Mouse (Mus musculus) lung, embryonic 15.5 days (tissue): ENCODE measurements at regions not wholly inside any gene's neighbourhood (a gene's known extent, or its start where the extent isn't known, plus 50 kb on each side); places are given as distances from the start of the nearest gene placed in this dataset.

ENCODE experiments used
- ATAC-seq: fragments of 200-750 bp; cut with Nextera tagmentation; 2 replicates; pipeline ENCODE4 v1.8.0; 2017; ENCODE audit warnings: moderate number of reproducible peaks, borderline replicate concordance; ENCODE audit not compliant: low FRiP score, low TSS enrichment; ENCODE audit errors: extremely low read depth
- H3K27ac ChIP-seq: fragments of 300-500 bp; sonication (generic); 2 replicates; pipeline ENCODE4 v1.5.1; 2015; ENCODE audit warnings: moderate library complexity, mild to moderate bottlenecking, inconsistent platforms
- H3K27me3 ChIP-seq: fragments of 300-500 bp; sonication (generic); 2 replicates; pipeline ENCODE4 v1.6.1; 2015; ENCODE audit warnings: inconsistent platforms
- H3K36me3 ChIP-seq: fragments of 300-500 bp; sonication (generic); 2 replicates; pipeline ENCODE4 v1.6.1; 2015; ENCODE audit warnings: inconsistent platforms
- H3K4me1 ChIP-seq: fragments of 300-500 bp; sonication (generic); 2 replicates; pipeline ENCODE4 v1.6.1; 2015; ENCODE audit warnings: inconsistent platforms
- H3K4me2 ChIP-seq: fragments of 300-500 bp; sonication (generic); 2 replicates; pipeline ENCODE4 v1.6.1; 2015; ENCODE audit warnings: inconsistent platforms, mild to moderate bottlenecking, moderate library complexity
- H3K4me3 ChIP-seq: fragments of 300-500 bp; sonication (generic); 2 replicates; pipeline ENCODE4 v1.5.1; 2015; ENCODE audit warnings: mild to moderate bottlenecking, inconsistent platforms
- H3K9ac ChIP-seq: fragments of 300-500 bp; sonication (generic); 2 replicates; pipeline ENCODE4 v1.6.1; 2015; ENCODE audit warnings: inconsistent platforms
- H3K9me3 ChIP-seq: fragments of 300-500 bp; sonication (generic); 2 replicates; pipeline ENCODE4 v1.6.1; 2016; ENCODE audit warnings: inconsistent platforms
- WGBS: fragments of 180-500 bp; shearing (Covaris S2); methylation state at CpG from one replicate; pipeline ENCODE4 v1.1.7; 2015; 5-methylcytosine and 5-hydroxymethylcytosine counted together

DNA sequence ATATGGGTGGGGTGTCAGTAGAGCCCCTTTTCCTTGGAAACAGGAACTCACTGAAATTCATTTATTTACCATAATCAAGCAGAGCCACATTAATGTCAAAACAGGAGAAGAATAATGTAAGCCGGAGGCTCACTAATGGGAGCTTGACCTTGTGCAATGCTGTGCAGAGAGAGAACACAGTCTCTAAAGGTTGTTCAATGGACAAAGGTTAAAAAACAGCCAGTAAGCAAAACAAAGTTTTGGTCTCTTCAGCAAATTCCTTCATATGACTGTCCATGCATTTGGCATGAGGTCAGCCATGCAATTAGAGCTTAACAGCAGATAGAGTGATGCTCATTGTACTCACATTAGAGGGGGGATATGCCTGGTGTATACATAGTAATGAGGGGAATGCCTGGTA, 113.1 kb downstream of the Tsen15 start:
- Histone ChIP-seq H3K36me3 (no peaks in the 10 kb centered on the region), H3K27me3 (no peaks in the 10 kb centered on the region), H3K9ac (no peak overlapping the region), H3K4me2 (no peak overlapping the region), H3K4me3 (no peak overlapping the region), H3K9me3 (no peaks in the 10 kb centered on the region), H3K4me1 (no peaks in the 10 kb centered on the region), H3K27ac (no peak overlapping the region)
- WGBS, result 56% methylated on average over 1 of the region's 1 CpGs
- ATAC-seq, result no peak

DNA sequence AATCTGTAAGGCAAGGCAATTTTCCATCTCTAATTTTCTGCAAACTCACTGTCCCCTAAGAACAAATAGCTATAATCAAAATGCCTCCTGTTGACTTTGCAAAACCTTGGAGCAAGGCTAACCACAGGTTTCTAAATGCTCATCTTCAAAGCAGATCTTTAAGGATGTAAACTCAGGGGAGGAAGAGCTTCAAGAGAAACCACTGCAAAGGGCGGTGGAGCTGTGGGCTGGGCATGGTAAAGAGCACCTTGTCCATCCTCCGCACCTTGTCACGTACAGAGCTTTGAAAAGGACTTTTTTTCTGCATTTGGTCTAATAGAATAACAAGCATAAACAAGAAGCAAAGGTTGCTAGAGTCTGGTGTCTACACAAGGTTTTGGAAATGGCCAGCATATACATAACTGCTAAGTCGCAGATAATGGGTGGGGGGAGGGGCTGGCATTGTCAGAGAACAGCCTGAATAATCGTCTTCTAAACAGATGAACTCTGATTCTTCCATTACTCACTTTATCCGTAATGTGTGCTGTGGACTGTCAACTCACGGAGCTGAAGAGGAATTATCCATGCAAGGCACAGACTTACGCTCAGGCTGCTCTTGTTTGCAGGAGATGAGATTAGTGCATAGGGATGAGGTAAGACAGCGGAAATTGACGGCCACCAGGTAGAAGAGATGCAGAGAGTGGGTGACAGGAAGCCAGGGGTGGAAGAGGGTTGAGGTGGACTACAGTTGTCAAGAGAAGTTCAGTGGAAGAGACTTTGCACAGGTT, 116.4 kb downstream of the Tsen15 start:
- Histone ChIP-seq H3K27ac (no peak overlapping the region), H3K9ac (no peak overlapping the region), H3K4me2 (no peak overlapping the region), H3K36me3 (no peaks in the 10 kb centered on the region), H3K27me3 (no peaks in the 10 kb centered on the region), H3K9me3 (no peaks in the 10 kb centered on the region), H3K4me1 (no peaks in the 10 kb centered on the region), H3K4me3 (no peak overlapping the region)
- 46% methylated on average over 10 of the region's 10 CpGs for WGBS
- ATAC-seq, result no peak

DNA sequence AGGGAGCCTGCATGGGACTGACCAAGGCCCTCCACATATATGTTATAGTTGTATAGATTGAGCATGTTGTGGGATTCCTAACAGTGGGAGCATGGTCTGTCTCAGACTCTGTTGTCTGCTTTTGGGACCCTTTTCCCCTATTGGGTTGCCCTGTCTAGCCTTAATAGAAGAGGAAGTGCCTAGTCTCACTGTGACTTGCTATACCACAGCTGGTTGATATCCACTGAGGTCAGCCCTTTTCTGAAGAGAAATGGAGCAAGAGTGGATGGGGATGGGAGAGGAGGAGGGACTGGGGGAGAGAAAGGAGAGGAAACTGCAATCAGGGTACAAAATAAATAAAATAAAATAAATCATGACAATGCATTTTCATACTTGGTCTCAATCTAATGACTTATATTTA, 120.1 kb downstream of the Tsen15 start:
- Histone ChIP-seq H3K4me1 (no peaks in the 10 kb centered on the region), H3K4me2 (no peak overlapping the region), H3K4me3 (no peak overlapping the region), H3K36me3 (no peaks in the 10 kb centered on the region), H3K9ac (no peak overlapping the region), H3K27me3 (no peaks in the 10 kb centered on the region), H3K27ac (no peak overlapping the region), H3K9me3 (no peaks in the 10 kb centered on the region)
- no peak for ATAC-seq

DNA sequence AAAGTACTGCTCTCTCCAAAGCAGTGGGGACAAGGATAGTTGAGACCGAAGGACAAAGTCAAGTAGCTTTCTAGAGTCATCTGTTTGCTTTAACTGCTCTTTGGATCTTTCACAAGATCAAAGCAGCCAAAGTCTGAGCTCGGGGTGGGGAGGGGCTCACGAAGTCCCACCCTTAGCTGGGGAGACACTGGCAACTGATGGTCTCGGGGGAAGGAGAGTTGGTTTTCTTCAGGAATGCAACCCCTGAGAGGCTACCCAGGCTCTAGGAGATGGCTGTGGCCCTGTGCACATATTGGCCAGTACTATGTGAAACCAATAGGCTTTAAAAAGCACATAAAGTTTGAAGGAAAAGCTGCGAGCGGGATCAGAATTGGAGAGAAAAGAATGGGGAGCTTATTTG, 121.5 kb downstream of the Tsen15 start:
- H3K27me3 ChIP-seq, result no peaks in the 10 kb centered on the region
- no peaks in the 10 kb centered on the region for H3K4me1 ChIP-seq
- no peak for ATAC-seq
- no peak overlapping the region for H3K9ac ChIP-seq
- no peaks in the 10 kb centered on the region for H3K36me3 ChIP-seq
- H3K9me3 ChIP-seq, result no peaks in the 10 kb centered on the region
- no peak overlapping the region for H3K4me3 ChIP-seq
- no peak overlapping the region for H3K27ac ChIP-seq
- 70% methylated on average over 6 of the region's 6 CpGs for WGBS
- H3K4me2 ChIP-seq, result no peak overlapping the region

DNA sequence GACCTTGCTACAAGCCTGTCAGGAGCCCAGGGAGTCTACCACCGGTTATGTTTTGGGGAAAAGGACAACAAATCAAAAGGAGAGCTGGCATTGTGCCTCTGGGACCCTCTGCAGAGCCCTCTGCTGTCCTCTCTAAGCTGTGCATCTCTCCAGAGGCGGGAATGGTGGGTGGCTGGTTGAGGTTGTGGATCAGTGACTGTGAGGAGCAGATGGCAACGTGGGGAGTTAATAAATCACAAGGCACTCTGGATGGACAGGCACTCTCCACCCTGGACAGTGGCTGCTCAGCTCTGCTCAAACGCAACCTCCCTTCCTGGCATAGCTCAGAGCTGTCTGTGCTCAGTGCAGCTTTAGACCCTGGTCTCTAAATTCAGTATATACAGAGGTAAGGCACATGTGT, 125.0 kb downstream of the Tsen15 start:
- Histone ChIP-seq H3K4me3 (no peak overlapping the region), H3K9ac (no peak overlapping the region), H3K4me1 (peaks cover 4% of the 10 kb centered on the region; the same call in 1 of the 2 replicates), H3K27ac (no peak overlapping the region), H3K27me3 (no peaks in the 10 kb centered on the region), H3K36me3 (no peaks in the 10 kb centered on the region), H3K9me3 (no peaks in the 10 kb centered on the region), H3K4me2 (no peak overlapping the region)
- WGBS, result 43% methylated on average over 4 of the region's 4 CpGs
- ATAC-seq, result no peak

DNA sequence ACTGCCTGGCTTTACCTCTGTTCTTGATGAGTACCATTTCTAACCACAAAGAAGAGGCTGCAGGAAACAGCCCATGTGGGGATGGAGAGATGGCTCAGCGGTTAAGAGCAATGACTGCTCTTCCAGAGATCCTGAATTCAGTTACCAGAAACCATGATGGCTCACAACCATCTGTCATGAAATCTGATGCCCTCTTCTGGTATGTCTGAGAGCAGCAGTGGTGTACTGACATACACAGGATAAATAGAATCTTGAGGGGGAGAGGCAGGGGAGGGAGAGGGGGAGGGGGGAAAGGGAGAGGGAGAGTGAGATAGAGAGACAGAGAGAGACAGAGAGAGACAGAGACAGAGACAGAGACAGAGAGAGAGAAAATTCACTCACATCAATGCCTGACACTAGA, 125.5 kb downstream of the Tsen15 start:
- H3K4me3 ChIP-seq, result no peak overlapping the region
- H3K4me2 ChIP-seq, result no peak overlapping the region
- no peak overlapping the region for H3K9ac ChIP-seq
- H3K36me3 ChIP-seq, result no peaks in the 10 kb centered on the region
- no peaks in the 10 kb centered on the region for H3K27me3 ChIP-seq
- 94% methylated on average over 1 of the region's 1 CpGs for WGBS
- no peak for ATAC-seq
- H3K9me3 ChIP-seq, result no peaks in the 10 kb centered on the region
- H3K4me1 ChIP-seq, result peaks cover 4% of the 10 kb centered on the region; the same call in 1 of the 2 replicates
- H3K27ac ChIP-seq, result no peak overlapping the region

DNA sequence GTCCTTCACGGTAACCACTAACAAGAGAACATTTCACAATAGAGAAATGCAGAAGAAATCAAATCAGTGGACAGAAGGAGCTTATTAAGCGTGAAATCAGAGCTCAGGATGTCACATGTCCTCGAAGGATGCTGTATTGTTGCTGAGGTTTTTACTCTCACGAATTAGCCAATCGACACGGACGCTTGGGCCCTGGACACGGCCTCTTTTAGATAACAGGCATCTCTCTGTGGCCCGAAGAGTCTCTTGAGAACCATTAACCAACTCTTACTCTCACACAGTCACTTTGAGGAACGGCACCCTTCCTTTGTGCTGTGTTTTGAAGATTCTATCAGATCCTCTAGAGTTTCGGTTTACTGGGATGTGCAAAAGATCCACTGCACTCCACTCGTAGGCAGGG, 128.2 kb downstream of the Tsen15 start:
- Histone ChIP-seq H3K4me3 (no peak overlapping the region), H3K27ac (no peak overlapping the region), H3K9ac (no peak overlapping the region), H3K4me1 (peaks cover 10% of the 10 kb centered on the region; the same call in 1 of the 2 replicates), H3K9me3 (no peaks in the 10 kb centered on the region), H3K4me2 (no peak overlapping the region), H3K27me3 (no peaks in the 10 kb centered on the region), H3K36me3 (no peaks in the 10 kb centered on the region)
- no peak for ATAC-seq
- 50% methylated on average over 12 of the region's 12 CpGs for WGBS

DNA sequence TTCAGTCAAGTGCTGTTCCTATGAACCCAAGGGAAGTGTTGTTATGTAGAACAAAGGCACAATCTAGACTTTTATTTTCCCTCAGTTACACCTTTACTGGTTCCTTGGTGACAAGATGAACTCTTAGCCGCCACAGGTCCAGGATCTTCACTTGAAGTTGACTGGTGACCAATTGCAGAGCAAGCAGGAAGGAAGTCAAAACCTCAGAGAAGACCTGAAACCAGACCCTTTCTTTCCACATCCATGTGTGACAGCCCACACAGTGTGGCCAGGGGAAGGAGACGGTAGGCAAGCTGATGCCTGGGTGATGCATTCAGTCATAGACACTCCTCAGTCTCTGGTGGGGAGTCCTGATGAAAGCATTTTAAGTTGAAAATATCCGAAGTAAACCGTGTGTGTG, 132.6 kb downstream of the Tsen15 start:
- Histone ChIP-seq H3K9ac (no peak overlapping the region), H3K4me3 (no peak overlapping the region), H3K27me3 (no peaks in the 10 kb centered on the region), H3K36me3 (no peaks in the 10 kb centered on the region), H3K4me1 (peaks cover 10% of the 10 kb centered on the region; the same call in 1 of the 2 replicates), H3K9me3 (no peaks in the 10 kb centered on the region), H3K4me2 (no peak overlapping the region), H3K27ac (no peak overlapping the region)
- ATAC-seq, result no peak
- 67% methylated on average over 4 of the region's 4 CpGs for WGBS

DNA sequence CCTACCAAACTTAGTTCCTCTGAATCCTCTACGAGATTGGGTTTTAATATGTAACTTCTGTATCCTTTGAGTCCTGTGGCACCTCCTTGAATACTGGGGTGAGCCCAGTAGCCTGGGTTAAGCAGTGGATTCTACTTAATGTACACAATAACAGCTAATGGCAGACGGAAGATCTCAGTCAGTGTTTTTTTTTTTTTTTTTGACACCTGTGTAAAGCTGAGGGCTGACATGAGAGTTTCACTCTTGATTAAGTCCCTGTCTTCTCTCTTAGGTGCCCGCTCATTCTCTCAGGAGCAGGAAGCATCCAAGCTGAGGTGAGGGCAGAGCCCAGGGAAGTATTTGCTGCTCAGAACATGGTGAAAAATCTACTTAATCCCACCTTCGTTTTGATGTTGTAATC, 133.0 kb downstream of the Tsen15 start:
- Histone ChIP-seq H3K9me3 (no peaks in the 10 kb centered on the region), H3K4me3 (no peak overlapping the region), H3K4me1 (peaks cover 10% of the 10 kb centered on the region; the same call in 1 of the 2 replicates), H3K27me3 (no peaks in the 10 kb centered on the region), H3K4me2 (no peak overlapping the region), H3K36me3 (no peaks in the 10 kb centered on the region), H3K27ac (no peak overlapping the region), H3K9ac (no peak overlapping the region)
- 60% methylated on average over 4 of the region's 4 CpGs for WGBS
- no peak for ATAC-seq

DNA sequence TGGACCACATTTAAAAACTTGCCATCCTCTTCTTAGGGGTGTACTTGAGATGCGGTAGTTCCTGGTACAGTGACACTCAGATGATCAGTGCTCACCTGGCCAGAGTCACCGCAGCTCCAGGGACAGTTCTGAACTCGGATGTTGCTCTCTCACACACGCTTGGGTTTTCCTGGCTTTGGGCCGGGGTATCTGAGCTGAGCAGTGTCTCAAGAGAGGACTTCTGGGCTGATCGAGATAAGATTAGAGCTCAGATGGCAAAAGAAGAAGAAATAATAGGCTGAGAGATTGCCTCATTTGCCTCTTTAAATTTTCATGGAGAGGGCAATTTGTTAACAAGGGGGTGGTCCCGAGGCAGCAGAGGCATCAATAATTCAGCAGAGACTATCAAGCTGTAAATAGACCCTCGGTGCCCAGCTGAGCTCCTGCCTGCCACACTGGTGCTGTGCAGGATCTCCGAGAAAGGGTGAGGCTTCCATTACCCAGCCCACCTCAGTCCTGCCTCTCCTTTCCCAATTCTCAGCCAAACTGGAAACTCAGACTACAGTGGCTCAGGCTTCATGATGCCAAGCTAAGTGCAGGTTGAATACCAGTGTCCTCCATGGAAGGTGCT, 133.7 kb downstream of the Tsen15 start:
- Histone ChIP-seq H3K4me2 (no peak overlapping the region), H3K27ac (no peak overlapping the region), H3K4me3 (no peak overlapping the region), H3K36me3 (no peaks in the 10 kb centered on the region), H3K9ac (no peak overlapping the region), H3K9me3 (no peaks in the 10 kb centered on the region), H3K4me1 (0 out of 2 replicates have a peak, but pooled peaks cover 6% of the 10 kb centered on the region), H3K27me3 (no peaks in the 10 kb centered on the region)
- 47% methylated on average over 9 of the region's 9 CpGs for WGBS
- no peak for ATAC-seq

DNA sequence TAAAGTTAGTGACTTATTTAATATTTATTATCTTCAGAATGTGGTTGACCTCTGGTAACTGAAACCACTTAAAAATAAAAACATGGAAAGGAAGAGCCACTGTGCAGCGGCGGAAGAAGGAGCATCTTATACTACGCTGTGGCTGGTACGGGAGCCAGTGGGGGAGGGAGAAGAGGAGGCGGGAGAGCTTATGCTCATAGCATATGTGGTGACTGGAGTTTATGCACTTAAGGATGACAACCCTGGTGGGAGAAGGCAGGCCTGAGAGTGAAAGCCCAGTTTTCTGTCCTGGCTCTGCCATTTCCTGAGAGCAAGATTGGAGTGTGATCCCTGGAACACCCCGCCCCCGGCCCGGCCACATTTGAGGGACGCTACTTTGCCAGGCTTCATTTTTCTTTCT, 145.5 kb downstream of the Tsen15 start:
- 88% methylated on average over 9 of the region's 9 CpGs for WGBS
- no peak for ATAC-seq
- Histone ChIP-seq H3K27ac (no peak overlapping the region), H3K4me3 (no peak overlapping the region), H3K4me2 (no peak overlapping the region), H3K9me3 (no peaks in the 10 kb centered on the region), H3K27me3 (no peaks in the 10 kb centered on the region), H3K9ac (no peak overlapping the region), H3K4me1 (0 out of 2 replicates have a peak, but pooled peaks cover 6% of the 10 kb centered on the region), H3K36me3 (no peaks in the 10 kb centered on the region)

DNA sequence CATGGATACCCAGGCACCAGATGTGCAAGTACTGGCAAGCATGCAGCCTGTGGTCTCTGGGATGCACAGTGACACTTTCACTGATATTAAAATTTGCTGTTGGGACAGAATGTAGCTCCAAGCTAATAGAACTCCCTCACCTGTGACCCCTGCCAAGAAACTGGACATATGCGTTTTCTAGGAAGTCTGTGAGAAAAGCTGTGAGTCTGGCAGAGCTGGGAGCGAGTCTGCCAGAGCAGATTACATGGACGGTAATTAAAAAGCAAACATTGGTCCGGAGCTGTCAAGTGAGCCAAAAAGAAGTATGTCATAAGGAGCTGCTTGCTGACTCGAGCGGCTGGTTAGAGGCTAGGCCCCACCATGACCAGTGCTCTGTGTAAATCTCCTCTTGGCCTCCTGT, 147.1 kb downstream of the Tsen15 start:
- whole genome bisulfite sequencing, result 12% methylated on average over 6 of the region's 6 CpGs
- H3K36me3 ChIP-seq, result no peaks in the 10 kb centered on the region
- H3K9ac ChIP-seq, result no peak overlapping the region
- no peaks in the 10 kb centered on the region for H3K9me3 ChIP-seq
- ATAC-seq, result no peak
- no peaks in the 10 kb centered on the region for H3K27me3 ChIP-seq
- H3K27ac ChIP-seq, result no peak overlapping the region
- H3K4me3 ChIP-seq, result no peak overlapping the region
- H3K4me2 ChIP-seq, result no peak overlapping the region
- H3K4me1 ChIP-seq, result 0 out of 2 replicates have a peak, but pooled peaks cover 6% of the 10 kb centered on the region
